Mouse (Mus musculus): ENCODE results near the gene Inpp5b. TPM values are rescaled to one million over a fixed set of nuclear protein-coding genes. Genes with fewer than 3 reads are reported as not detected.

The Inpp5b gene
- polyA plus RNA-seq, 1 experiment from 2014 or later: 24.9 TPM

GRCm38 (mm10) chr4:124726121-124726520 lies 15.5 kb upstream of the Inpp5b start:
- Histone ChIP-seq H3K4me1 (replicated peaks; ENCODE audit: control insufficient read depth, insufficient read depth, low read length) (no peaks in the 10 kb centered on the region), H3K4me2 (replicated peaks; ENCODE audit: low read depth, low read length) (no peak overlapping the region), H3K27me3 (ENCODE audit: control insufficient read depth, insufficient read depth, low read length) (no peaks in the 10 kb centered on the region), H3K9ac (ENCODE audit: low read depth, low read length) (no peak overlapping the region), H3K9me3 (ENCODE audit: control insufficient read depth, low read length) (no peaks in the 10 kb centered on the region), H3K4me3 (ENCODE audit: low read depth, low read length) (no peak overlapping the region), H3K36me3 (ENCODE audit: control insufficient read depth, insufficient read depth, low read length) (peaks cover 20% of the 10 kb centered on the region), H3K27ac (ENCODE audit: low read depth, low read length) (no peak overlapping the region)
- no peak for DNase-seq (ENCODE audit: low spot score)
- no peak for ATAC-seq (ENCODE audit: low FRiP score)
- WGBS: 88% methylated on average over 6 of the region's 6 CpGs

GRCm38 (mm10) chr4:124736952-124737351 lies 4.7 kb upstream of the Inpp5b start:
- Histone ChIP-seq H3K4me3 (ENCODE audit: low read depth, low read length) (no peak overlapping the region), H3K4me2 (replicated peaks; ENCODE audit: low read depth, low read length) (no peak overlapping the region), H3K9ac (ENCODE audit: low read depth, low read length) (no peak overlapping the region), H3K4me1 (replicated peaks; ENCODE audit: control insufficient read depth, insufficient read depth, low read length) (no peaks in the 10 kb centered on the region), H3K9me3 (ENCODE audit: control insufficient read depth, low read length) (no peaks in the 10 kb centered on the region), H3K36me3 (ENCODE audit: control insufficient read depth, insufficient read depth, low read length) (0 out of 2 replicates have a peak, but pooled peaks cover under 1% of the 10 kb centered on the region), H3K27me3 (ENCODE audit: control insufficient read depth, insufficient read depth, low read length) (no peaks in the 10 kb centered on the region), H3K27ac (ENCODE audit: low read depth, low read length) (no peak overlapping the region; the same call in 1 of the 2 replicates)
- WGBS: 80% methylated on average over 2 of the region's 2 CpGs
- ATAC-seq (ENCODE audit: low FRiP score): no peak
- no peak for DNase-seq (ENCODE audit: low spot score)

GRCm38 (mm10) chr4:124737486-124737885 lies 4.2 kb upstream of the Inpp5b start:
- Histone ChIP-seq H3K9ac (ENCODE audit: low read depth, low read length) (no peak overlapping the region), H3K27ac (ENCODE audit: low read depth, low read length) (no peak overlapping the region), H3K27me3 (ENCODE audit: control insufficient read depth, insufficient read depth, low read length) (no peaks in the 10 kb centered on the region), H3K4me2 (replicated peaks; ENCODE audit: low read depth, low read length) (no peak overlapping the region), H3K4me1 (replicated peaks; ENCODE audit: control insufficient read depth, insufficient read depth, low read length) (no peaks in the 10 kb centered on the region), H3K4me3 (ENCODE audit: low read depth, low read length) (no peak overlapping the region), H3K9me3 (ENCODE audit: control insufficient read depth, low read length) (no peaks in the 10 kb centered on the region), H3K36me3 (ENCODE audit: control insufficient read depth, insufficient read depth, low read length) (no peaks in the 10 kb centered on the region)
- no peak for ATAC-seq (ENCODE audit: low FRiP score)
- no peak for DNase-seq (ENCODE audit: low spot score)
- 75% methylated on average over 5 of the region's 5 CpGs for WGBS

GRCm38 (mm10) chr4:124738013-124738412 lies 3.6 kb upstream of the Inpp5b start:
- no peaks in the 10 kb centered on the region for H3K27me3 ChIP-seq (ENCODE audit: control insufficient read depth, insufficient read depth, low read length)
- H3K9me3 ChIP-seq (ENCODE audit: control insufficient read depth, low read length): no peaks in the 10 kb centered on the region
- no peak for DNase-seq (ENCODE audit: low spot score)
- H3K36me3 ChIP-seq (ENCODE audit: control insufficient read depth, insufficient read depth, low read length): no peaks in the 10 kb centered on the region
- H3K4me3 ChIP-seq (ENCODE audit: low read depth, low read length): no peak overlapping the region
- H3K4me1 ChIP-seq (replicated peaks; ENCODE audit: control insufficient read depth, insufficient read depth, low read length): no peaks in the 10 kb centered on the region
- WGBS: 67% methylated on average over 4 of the region's 4 CpGs
- H3K9ac ChIP-seq (ENCODE audit: low read depth, low read length): no peak overlapping the region
- no peak overlapping the region for H3K27ac ChIP-seq (ENCODE audit: low read depth, low read length)
- no peak for ATAC-seq (ENCODE audit: low FRiP score)
- no peak overlapping the region for H3K4me2 ChIP-seq (replicated peaks; ENCODE audit: low read depth, low read length)

- Histone ChIP-seq H3K4me1 (replicated peaks; ENCODE audit: control insufficient read depth, insufficient read depth, low read length) (no peaks in the 10 kb centered on the region), H3K9me3 (ENCODE audit: control insufficient read depth, low read length) (no peaks in the 10 kb centered on the region), H3K4me3 (ENCODE audit: low read depth, low read length) (no peak overlapping the region), H3K4me2 (replicated peaks; ENCODE audit: low read depth, low read length) (no peak overlapping the region), H3K27me3 (ENCODE audit: control insufficient read depth, insufficient read depth, low read length) (no peaks in the 10 kb centered on the region), H3K9ac (ENCODE audit: low read depth, low read length) (no peak overlapping the region), H3K36me3 (ENCODE audit: control insufficient read depth, insufficient read depth, low read length) (no peaks in the 10 kb centered on the region), H3K27ac (ENCODE audit: low read depth, low read length) (no peak overlapping the region)
- DNase-seq (ENCODE audit: low spot score) (no peak), ATAC-seq (ENCODE audit: low FRiP score) (no peak)
- WGBS: 81% methylated on average over 1 of the region's 1 CpGs
Observed at GRCm38 (mm10) chr4:124738783-124739182, 2.9 kb upstream of the Inpp5b start.

GRCm38 (mm10) chr4:124742839-124743238 lies 1.2 kb downstream of the Inpp5b start:
- no peak overlapping the region for H3K9ac ChIP-seq (ENCODE audit: low read depth, low read length)
- no peak overlapping the region for H3K4me2 ChIP-seq (replicated peaks; ENCODE audit: low read depth, low read length)
- no peak overlapping the region for H3K4me3 ChIP-seq (ENCODE audit: low read depth, low read length)
- no peaks in the 10 kb centered on the region for H3K4me1 ChIP-seq (replicated peaks; ENCODE audit: control insufficient read depth, insufficient read depth, low read length)
- H3K36me3 ChIP-seq (ENCODE audit: control insufficient read depth, insufficient read depth, low read length): no peaks in the 10 kb centered on the region
- DNase-seq (ENCODE audit: low spot score): no peak
- no peak overlapping the region for H3K27ac ChIP-seq (ENCODE audit: low read depth, low read length)
- 87% methylated on average over 11 of the region's 11 CpGs for WGBS
- no peaks in the 10 kb centered on the region for H3K27me3 ChIP-seq (ENCODE audit: control insufficient read depth, insufficient read depth, low read length)
- no peak for ATAC-seq (ENCODE audit: low FRiP score)
- no peaks in the 10 kb centered on the region for H3K9me3 ChIP-seq (ENCODE audit: control insufficient read depth, low read length)

DNA sequence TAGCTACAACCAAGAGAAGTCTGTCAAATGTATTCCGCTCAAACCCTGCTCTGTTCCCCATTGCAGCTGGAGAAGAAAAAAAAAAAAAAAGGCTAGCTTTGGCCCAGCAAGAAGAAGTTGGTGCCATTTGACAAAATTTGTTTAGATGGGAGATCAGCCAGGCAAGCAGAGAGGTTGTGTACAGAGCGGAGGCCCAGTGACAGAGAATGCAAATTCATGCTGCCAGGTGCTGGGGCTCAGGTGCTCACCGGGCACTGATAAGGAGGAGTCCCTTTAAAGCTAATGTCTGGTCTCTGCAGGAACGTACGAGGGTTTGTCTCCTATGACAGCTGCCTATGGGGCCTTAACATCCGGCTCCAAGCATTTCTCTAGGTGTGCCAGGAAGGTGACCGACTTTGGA lies 4.9 kb downstream of the Inpp5b start:
- Histone ChIP-seq H3K27me3 (ENCODE audit: control insufficient read depth, insufficient read depth, low read length) (no peaks in the 10 kb centered on the region), H3K36me3 (ENCODE audit: control insufficient read depth, insufficient read depth, low read length) (no peaks in the 10 kb centered on the region), H3K9ac (ENCODE audit: low read depth, low read length) (no peak overlapping the region), H3K27ac (ENCODE audit: low read depth, low read length) (no peak overlapping the region), H3K4me3 (ENCODE audit: low read depth, low read length) (no peak overlapping the region), H3K9me3 (ENCODE audit: control insufficient read depth, low read length) (no peaks in the 10 kb centered on the region), H3K4me1 (replicated peaks; ENCODE audit: control insufficient read depth, insufficient read depth, low read length) (no peaks in the 10 kb centered on the region), H3K4me2 (replicated peaks; ENCODE audit: low read depth, low read length) (no peak overlapping the region)
- WGBS: 75% methylated on average over 7 of the region's 7 CpGs
- DNase-seq (ENCODE audit: low spot score) (no peak), ATAC-seq (ENCODE audit: low FRiP score) (no peak)

- DNase-seq (ENCODE audit: low spot score) (no peak), ATAC-seq (ENCODE audit: low FRiP score) (no peak)
- 60% methylated on average over 4 of the region's 4 CpGs for WGBS
- Histone ChIP-seq H3K4me2 (replicated peaks; ENCODE audit: low read depth, low read length) (no peak overlapping the region), H3K27ac (ENCODE audit: low read depth, low read length) (no peak overlapping the region), H3K36me3 (ENCODE audit: control insufficient read depth, insufficient read depth, low read length) (no peaks in the 10 kb centered on the region), H3K9ac (ENCODE audit: low read depth, low read length) (no peak overlapping the region), H3K4me1 (replicated peaks; ENCODE audit: control insufficient read depth, insufficient read depth, low read length) (no peaks in the 10 kb centered on the region; the same call in 1 of the 2 replicates), H3K27me3 (ENCODE audit: control insufficient read depth, insufficient read depth, low read length) (no peaks in the 10 kb centered on the region), H3K9me3 (ENCODE audit: control insufficient read depth, low read length) (no peaks in the 10 kb centered on the region), H3K4me3 (ENCODE audit: low read depth, low read length) (no peak overlapping the region)
Observed at GRCm38 (mm10) chr4:124747851-124748250, 6.2 kb downstream of the Inpp5b start.

- Histone ChIP-seq H3K27me3 (ENCODE audit: control insufficient read depth, insufficient read depth, low read length) (no peaks in the 10 kb centered on the region), H3K9me3 (ENCODE audit: control insufficient read depth, low read length) (no peaks in the 10 kb centered on the region), H3K4me3 (ENCODE audit: low read depth, low read length) (peak overlapping the region; percentile 50), H3K36me3 (ENCODE audit: control insufficient read depth, insufficient read depth, low read length) (no peaks in the 10 kb centered on the region), H3K4me2 (replicated peaks; ENCODE audit: low read depth, low read length) (peak overlapping the region; percentile 75), H3K9ac (ENCODE audit: low read depth, low read length) (peak overlapping the region; percentile 51), H3K27ac (ENCODE audit: low read depth, low read length) (no peak overlapping the region), H3K4me1 (replicated peaks; ENCODE audit: control insufficient read depth, insufficient read depth, low read length) (no peaks in the 10 kb centered on the region; the same call in 1 of the 2 replicates)
- WGBS: under 1% methylated on average over 74 of the region's 75 CpGs
- DNase-seq (ENCODE audit: low spot score) (peak; percentile 96), ATAC-seq (ENCODE audit: low FRiP score) (peak; percentile 99)
Observed at GRCm38 (mm10) chr4:124751300-124752250, 9.9 kb downstream of the Inpp5b start.

Measured in hindbrain, embryonic 11.5 days (tissue).